Mouse (Mus musculus): Measurements from ENCODE around the gene Timm44. TPM values are rescaled to one million over a fixed set of nuclear protein-coding genes. Genes with fewer than 3 reads are reported as not detected.

The Timm44 gene
- 10 to 100 TPM; 74.9 to 77.5 TPM for polyA plus RNA-seq (2017; shearing (Covaris generic))

DNA sequence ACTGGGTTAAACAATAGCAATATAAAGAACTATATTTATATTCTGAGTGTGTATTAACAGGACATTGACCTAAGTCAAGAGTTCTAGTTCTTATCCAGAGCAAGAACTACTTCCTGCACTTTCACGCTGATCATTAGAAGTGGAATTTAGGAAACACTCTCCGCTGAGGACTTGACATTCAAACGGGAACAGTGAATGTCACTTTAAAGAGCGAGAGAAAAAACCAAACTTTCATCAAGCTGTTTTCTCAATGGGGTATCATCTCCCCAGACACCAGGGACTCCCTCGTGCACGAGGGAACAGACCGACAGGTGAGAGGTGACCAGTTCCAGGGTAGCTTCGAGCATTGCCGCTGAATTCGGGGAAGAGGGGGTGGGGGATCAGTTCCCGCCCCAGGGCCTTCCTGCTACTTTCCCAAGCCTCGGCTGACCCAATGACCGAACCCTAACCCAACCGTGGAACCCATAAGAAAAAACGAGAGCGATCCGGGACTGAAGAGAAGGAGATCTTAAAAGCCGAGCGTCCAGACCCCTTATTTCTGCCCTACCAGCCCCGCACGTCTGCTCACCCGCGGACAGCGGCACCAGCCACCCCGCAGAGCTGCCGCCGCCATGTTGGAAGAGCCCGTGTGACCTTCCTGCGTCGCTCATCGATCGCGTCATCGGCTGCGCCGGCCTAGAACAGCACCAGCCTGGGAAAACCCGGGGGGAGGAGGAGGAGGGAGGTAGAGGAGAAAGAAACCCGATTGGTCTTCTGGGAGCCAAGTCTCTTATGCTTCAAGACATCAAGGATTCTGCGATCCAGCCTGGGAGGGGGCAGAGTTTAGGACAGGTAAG is at the start of gene Timm44:
TSS of gene Timm44 (minus strand) at position 639 of the 836 bp plus-strand sequence.
- ATAC-seq = peak; percentile 97

DNA sequence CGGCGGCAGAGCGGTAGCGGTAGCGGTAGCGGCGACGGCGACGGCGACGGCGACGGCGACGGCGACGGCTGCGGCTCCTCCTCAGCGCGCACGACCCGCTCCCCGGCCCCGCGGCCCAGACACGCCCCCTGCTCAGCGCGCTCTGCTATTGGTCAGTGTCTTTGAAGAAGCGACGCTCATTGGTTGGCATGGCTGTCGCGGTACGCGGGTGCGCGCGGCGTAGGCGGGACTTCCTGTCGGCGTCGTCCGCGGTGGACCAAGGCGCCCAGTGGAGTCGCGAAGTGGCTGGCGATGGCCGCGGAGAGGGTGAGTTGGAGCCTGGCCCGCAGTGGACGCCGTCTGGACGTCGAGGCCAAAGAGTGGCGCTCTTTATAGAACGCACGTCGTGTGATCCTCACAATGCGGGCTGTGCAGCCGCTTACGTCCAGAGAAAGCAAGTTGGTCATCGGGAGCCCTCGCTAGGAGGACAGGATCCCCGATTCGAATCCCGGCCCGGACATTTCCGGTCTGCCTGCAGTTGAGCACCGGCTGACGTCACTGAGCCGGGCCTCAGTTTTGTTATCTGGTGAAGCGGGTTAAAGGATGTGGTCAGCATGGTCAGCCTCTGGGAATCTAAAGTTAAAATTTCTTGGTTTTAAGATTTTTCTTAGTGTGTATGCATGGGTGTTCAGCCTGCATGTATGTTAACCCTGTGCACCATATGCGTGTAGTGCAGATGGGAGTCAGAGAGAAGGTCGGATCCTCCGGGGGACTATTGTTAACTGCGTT is 49.5 kb upstream of the Timm44 start, which contains the start of the genes Ccl25 and Elavl1:
TSS of gene Ccl25 (plus strand) at position 228 of the 768 bp plus-strand sequence.
TSS of gene Elavl1 (minus strand) at position 431 of the 768 bp plus-strand sequence.
- peak; percentile 91 for ATAC-seq

DNA sequence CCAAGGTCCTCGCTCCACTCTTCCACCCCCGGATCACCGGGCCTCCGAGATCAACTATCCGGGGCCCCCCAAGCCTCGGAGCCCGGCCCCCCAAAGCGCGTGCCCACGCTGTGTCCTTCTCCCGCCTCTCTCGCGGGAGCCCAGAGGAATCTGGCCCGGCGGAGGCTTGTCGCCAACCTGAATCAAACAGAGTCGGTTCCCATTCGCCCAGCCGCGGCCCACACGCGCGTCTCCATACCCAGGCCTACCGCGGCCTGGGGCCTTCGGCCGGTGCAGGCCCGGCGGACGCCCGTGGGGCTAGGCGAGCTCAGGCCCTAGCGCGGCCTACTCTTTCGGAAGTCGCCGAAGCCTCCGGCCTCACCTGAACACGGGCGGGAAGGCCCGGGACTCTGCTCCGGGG is 48.8 kb upstream of the Timm44 start:
- peak; percentile 22 for ATAC-seq

DNA sequence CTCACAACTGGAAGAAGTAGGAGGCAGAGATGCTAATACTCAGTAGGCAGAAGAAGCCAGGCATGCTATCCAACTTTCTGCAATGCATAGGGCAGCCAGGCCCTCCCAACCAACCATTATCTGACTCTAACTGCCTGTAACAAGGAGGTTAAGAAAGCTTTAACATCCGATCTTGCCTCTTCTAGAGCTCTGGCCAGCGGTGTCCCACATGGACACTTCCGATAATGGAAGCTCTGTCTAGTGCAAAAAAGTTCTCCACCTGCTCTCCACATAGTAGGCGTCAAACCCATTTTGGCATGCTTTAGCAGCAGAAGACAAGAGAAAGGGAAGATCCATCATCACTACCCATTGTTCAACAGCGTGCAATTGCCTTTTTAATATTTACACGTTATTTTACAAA is 48.2 kb upstream of the Timm44 start:
- no peak for ATAC-seq

DNA sequence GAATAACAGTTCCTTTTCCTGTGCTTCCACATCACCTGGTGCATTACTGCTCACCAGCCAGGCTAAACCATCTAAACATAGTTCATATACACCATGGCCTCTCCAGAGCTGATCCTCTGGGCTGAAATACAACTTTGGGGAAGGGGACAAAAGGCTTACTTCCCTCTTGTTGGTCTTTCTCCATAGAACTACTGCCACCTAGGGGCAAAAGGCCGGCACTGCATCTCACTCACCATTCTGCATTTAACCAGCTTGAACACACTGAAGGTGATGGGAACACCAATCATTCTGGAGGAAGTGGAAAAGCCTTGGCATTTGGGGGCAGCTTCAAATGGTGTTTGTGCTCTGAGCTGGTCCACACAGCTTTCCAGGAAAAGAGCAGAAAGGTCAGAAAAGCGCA is 46.8 kb upstream of the Timm44 start:
- peak; percentile 19 for ATAC-seq

DNA sequence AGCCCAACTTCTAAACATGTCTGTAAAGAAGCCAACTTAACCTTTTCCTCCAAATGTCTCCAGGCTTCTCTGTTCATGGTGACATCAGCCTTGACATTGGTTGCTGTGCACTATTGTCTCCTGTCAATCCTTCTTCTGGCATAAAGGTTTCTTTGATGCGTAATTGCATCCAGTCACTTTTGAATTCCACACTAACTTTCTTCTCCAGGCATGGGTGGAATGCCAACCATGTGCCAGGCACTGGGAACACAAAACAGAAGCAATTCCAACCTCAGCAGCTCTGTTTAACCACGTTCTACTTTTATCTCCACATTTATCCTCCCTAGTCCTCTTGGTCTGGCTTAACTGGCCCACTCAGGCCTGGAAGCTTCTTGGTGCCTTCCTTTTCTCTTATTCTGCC is 45.3 kb upstream of the Timm44 start:
- ATAC-seq = no peak

DNA sequence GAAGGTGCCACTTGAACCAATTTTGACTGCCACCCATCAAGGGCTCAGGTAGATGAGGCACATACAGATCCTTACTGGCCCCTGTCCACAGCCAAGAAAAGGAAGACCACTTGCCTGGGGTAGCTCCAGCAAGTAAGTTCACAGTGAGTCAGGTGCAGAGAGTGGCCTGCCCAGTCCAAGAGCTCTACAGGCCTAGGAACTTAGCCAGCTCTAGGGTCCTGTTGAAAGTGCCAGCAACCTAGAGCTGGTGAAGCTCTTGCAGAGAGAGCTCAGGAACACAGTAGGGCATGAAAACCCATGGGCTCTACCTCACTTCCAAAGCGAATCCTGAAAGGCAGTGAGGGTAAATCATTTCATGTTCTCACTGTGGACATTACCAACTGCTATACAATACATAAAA is 44.7 kb upstream of the Timm44 start:
- no peak for ATAC-seq

DNA sequence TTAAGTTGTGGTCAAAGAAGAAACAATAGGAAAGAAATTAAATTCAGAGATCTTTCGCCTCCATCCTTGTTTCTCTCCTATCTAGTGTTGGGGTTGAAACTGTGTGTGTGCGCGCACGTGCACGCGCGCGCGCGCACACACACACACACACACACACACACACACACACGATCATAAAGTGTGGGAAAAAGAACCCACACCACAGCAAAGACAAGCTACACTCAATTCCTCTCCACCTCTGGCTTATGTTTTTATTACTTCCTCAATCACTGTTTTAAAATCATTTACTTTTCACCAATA is 43.8 kb upstream of the Timm44 start:
- ATAC-seq = no peak

DNA sequence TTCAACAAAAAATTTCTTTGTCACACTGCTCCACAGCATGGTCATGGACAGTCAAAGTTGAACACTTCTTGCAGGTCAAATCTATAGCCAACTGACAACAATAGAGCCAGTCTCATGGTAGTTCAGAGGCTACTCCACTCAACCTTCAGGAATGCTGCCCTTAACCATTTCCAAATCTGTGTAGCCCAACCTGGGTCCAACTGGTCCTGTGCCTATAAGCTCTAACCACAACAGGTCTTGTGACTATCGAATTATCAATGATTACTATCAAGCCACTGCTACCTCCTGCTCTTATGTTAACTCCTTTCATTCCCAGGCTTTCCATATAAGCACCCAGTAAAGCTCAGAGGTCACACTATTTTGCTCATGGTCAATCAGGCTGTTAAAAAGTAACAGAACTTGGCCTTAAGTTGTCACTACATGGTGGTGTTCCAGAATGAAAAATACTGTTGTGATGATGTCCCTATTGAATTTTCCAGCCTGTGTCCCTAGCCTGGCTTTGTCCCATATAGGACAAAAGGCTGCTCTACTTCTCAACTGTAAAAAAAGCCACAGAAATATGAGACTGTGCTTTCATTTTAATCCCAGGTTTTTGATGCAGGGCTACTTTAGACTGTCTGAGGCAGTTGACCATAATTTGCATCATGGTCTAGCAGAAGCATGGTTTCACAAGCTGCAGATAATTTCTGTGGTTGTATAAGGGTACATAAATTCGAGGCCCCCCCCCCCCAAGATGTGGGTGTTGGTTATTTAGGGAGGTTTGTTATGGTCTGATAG is 43.3 kb upstream of the Timm44 start:
- no peak for ATAC-seq

DNA sequence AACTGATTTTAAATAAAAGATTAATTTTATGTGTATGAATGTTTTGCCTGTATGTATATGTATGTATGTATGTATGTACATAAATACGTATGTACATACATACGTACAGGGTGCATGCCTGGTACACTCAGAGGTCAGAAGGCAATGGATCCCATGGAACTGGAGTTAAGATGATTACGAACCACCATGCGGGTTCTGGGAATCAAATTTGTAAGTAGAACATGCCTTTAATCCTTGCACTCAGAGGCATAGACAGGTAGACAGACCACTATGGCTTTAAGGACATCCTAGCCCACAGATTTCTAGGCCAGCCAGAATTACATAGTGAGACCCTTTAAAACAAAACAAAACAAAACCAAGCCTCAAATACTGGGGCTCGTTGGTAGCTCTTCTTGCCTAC is 42.4 kb upstream of the Timm44 start:
- ATAC-seq = no peak

DNA sequence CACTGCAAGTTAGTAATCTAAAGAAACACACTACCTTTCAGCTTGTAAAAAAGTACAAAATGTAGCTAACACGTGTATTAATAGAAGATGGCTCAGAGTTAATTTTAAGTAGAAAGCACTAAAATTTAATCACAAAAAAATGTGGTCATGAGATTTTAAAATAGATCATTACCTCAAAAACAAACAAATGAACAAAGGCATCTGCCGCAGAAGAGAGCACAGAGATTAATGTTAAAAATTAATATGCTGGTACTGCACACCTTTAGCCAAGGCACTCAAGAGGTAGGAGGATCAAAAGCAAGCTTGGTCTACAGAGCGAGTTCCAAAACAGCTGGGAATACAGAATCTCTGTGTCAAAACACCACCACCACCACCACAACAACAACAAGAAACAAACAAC is 39.1 kb upstream of the Timm44 start:
- ATAC-seq = no peak

DNA sequence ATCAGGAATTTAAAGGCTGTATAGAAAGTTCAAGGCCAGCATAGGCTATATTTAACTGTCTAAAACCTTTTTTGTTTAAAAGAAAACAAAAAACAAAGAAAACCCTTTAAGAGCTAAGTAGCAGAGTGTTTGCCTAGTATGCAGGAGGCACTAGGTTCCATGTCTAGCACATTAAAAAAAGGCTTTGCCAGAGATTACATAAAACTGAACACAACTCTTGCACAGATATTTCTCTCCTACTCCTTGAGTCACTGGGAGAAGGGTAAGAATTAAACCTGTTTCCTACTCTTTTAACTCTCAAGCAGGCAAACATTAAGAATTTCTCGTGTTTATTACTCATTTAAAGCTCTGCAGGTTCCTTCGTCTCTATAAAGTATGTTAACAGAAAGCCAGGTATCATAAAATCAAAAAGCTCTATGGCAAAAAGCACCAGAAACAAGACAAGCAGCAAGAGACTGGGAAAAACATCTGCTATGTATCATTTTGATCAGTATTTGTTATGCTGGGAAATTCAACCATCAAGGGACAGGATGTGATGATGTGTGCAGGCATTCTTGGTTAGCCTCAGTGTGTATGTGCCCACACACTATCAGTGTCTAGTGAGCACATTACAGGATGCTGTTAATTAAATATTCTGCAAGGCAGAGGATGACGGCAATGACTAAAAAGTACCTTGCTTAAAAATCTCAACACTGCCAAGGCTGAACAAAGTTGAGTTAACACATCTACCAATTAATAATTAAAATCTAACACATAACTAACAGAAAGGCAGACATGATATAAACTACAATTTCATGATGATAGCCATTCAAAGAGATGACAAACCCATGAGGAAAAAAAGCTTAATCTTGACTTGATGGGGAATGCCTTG is 37.8 kb upstream of the Timm44 start:
- peak; percentile 98 for ATAC-seq

DNA sequence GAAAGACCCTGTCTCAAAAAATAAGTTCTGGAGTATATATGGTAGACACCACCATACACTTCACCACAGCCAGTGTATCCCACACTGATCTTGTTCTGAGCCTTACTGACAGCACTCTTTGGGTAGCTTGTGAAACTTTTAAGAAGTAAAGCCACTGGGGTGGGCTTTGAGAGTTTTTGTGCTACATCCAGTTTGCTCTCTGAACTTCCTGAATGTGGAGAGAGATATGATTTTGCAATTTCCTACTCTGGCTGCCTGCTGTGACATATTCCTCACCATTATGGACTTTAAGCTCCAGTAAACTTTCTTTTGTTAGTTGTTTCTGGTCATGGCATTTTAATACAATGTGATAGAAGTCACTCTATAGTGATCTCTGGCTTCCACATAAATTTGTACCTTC is 36.4 kb upstream of the Timm44 start:
- ATAC-seq = no peak

DNA sequence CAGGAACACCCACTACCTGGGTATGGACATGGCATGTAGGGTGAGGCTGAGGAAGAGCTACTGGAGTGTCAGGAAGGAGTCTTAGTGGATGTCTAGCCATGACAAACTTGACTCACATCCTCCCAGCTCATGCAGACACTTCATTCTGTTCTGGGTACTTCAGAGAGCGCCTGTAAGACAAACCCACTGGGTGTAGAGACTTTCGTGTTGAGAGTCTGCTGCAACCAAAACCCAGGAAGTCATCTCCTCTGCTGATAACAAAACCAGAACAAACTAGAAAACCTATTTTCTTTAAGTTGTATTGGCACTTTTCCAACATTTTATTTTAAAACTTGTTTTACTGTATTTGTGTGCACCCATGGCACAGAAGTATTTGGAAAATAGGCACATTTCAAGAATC is 30.1 kb upstream of the Timm44 start:
- ATAC-seq = peak; percentile 77

DNA sequence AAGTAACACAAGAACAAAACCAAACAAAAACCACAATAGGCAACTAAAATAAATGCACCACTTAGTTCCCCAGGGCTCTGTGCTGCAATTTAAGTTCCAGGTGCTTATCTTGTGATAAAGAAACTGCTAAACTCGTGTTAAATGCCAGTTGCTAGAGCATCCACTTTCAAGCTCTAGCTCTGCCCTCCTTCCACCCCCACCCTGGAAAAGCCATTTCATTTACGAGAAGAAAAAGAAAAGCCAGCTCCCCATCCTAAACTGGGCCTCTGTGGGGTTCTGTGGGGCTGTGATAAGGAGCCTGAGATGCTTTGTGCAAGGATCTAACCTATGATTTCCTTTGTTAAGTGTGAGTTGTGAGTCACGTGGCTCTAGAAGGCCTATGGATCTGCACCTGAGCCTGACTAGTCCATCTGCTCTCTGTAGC is 28.4 kb upstream of the Timm44 start:
- ATAC-seq = no peak

DNA sequence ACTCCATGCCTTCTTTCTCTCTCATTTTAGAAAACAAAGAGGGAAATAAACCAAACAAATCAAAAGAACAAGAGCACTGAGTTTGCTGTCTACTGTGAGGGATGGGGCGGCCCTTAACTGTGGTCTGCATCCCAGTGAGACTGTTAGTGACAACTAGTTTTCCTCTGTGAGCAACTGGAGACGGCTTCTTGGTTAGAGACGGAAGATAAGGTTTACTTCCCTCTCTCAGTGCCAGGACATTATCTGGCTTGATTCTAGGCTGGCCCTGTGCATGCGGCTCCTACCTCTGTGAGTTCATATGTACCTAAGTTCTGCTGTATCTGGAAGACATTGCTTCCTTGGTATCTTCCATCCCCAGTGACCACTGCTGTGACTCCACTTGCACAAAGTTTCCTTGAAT is 22.1 kb upstream of the Timm44 start:
- no peak for ATAC-seq

DNA sequence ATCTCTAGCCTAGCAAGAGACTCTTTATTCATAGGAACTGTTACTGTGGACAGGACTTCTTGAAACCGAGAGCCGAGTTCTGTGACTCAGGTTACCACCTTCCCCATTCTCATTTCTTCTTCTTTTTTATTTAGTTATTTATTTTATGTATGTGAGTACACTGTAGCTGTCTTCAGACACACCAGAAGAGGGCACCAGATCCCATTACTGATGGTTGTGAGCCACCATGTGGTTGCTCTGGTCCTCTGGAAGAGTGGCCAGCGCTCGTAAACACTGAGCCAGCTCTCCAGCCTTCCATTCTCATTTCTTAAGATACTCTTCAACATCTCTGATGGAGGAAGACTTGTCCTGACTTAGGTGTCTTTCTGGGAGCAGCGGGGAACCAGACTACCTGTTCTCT is 17.0 kb upstream of the Timm44 start:
- no peak for ATAC-seq

DNA sequence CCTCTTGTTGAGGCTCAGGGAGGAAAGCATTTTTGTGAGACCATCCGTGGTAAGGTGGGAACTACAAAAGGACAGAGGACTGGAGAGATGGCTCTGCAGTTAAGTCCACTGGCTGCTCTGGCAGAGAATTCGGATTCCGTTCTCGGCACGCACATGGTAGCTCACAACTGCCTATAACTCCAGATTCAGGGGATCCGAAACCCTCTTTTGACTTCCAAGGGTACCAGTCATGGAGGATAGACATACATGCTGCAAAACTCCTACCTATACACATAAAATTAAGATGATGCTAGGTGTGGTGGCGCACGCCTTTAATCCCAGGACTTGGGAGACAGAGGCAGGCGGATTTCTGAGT is 375 bp upstream of the Timm44 start:
- ATAC-seq = no peak

DNA sequence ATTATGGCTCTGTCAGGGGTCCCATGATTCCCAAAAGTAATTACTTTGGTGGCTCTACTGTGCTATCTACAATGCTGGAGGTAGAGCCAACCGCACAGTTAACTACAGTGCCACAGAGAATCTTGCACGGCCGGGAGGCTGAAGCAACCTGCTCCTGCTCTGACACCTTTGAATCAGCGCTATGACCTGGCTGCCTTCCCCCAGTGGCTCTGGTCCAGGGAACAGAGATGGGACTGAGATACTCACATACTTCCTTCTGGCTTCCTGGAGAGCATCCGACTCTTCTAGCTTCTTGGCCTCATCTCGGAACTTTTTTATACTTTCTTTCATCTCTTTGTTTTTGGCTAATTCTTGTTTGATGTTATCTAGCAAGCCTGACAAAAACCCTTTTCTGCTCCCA is 6.1 kb downstream of the Timm44 start:
- no peak for ATAC-seq

DNA sequence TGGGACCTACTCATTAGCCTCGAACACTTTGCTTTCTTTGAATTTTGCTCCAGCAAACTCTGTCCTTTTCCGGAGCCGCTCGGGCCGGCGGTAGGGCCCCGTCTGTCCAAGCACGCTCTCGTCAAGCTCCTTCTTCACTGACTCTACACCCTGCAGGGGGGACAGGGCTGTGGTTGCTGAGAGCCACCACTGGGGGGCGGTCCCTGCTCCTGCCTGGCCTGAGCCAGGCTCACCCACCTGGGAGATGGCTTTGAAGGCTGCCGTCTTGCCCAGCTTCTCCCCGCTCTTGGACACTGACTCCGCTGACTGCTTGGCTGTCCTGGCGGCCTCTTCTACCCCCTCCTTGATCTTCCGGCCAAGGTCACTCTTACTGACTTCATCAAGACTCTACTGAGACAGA is 8.1 kb downstream of the Timm44 start:
- peak; percentile 49 for ATAC-seq

DNA sequence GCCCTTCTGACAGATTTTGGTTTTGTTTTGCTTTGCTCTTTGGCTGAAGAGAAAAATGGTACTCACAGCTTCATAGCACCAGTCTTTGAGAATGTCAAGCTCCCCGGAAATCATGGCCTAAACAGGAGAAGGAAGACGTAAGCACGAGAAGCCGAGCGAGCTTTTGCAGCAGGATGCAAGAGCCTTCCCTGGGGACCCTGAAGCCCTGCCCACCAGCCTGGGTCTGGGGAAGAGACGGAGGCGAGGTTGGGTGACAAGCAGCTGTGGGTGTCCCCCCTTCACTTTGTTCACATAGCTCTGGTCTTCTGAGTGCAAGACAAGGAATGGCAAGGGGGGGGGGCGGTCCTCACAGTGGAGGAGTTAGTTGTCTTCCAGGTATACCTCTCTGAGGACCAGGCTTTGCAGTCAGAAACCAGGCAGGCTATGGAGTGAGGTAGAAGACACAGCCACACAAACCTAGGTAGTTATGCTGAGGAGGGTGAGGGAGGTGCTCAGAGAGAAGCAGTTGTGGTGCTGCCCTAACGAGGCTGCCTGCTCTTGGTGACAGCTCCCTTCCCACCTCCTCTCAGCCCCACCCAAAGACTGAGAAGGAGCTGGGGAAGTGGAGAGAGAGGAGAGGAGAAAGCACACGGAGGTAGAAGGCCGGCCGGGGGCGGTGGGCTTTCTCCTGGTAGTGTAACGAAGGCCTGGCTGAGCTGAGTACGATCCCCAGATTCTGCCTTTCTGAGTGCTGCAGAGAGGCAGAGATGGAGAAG is 10.4 kb downstream of the Timm44 start:
- no peak for ATAC-seq

Data from activated CD4-positive, CD25-positive, alpha-beta regulatory T cell, adult 4 months (primary cell).